Mouse (Mus musculus) kidney, postnatal 36 days (tissue): ENCODE results near the gene Olfr784.
"Not testable (repeated sequence)": the region's sequence is repeated elsewhere in the genome, so short reads cannot be mapped to it uniquely, and the experiment has no call there.

ENCODE experiments used
- DNase-seq, 2 experiments: peaks; one replicate each; pipeline ENCODE4 v3.0.0; 2021 to 2022; ENCODE audit warnings: mixed read lengths in 2 of 2

The Olfr784 gene

DNA sequence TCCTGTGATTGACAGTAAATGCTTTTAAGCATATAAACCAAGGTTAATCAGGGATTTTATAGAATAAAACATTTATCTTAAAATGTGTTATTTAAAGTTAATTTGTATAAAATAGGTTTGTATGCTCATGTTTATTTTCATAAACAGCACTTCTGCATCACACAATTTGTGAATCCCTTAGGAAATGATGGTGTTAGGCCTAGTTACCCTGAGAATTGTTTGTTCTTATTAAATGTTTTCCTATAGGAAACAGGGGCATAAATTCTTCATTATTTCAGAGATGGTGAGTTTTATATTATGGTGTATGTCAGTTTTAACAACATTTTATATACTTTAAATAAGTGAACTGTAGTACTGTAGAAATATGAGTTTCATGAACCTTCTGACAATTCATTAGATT is at the start of gene Olfr784:
Gene Olfr784, plus strand, starts transcription at position 301 of the 400 bp plus-strand sequence.
- DNase-seq, result no peak

- no peak for DNase-seq
These were observed 35.3 kb upstream of the Olfr784 start, which contains the start of gene Olfr782 for GRCm38 (mm10) chr10:129348550-129348949. Olfr782 (plus strand) TSS chr10:129348850.

GRCm38 (mm10) chr10:129352475-129352874 is 31.4 kb upstream of the Olfr784 start:
- not testable (repeated sequence) for DNase-seq

GRCm38 (mm10) chr10:129356496-129356895 is 27.4 kb upstream of the Olfr784 start:
- DNase-seq, result not testable (repeated sequence)

DNA sequence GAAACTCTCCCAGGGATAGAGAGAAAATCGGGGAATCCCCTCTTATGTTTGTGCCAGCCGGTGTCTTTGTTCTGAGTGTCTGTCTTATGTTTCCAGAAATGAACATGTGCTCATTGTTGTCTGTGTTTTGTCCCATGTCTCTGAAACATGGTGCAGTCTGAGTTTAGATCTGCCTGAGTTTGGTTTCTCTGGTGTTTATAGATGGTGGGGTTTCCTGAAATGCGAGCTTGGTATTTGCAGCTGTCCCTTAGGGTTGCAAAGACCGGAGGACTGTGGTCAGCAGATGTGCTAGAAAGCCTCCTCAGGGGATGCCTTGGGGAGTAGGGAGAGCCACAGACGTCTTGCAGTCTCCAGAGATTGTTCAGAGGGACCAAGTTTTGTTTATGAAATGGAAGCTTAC is 26.6 kb upstream of the Olfr784 start:
- DNase-seq, result no peak

GRCm38 (mm10) chr10:129374051-129374450 is 9.8 kb upstream of the Olfr784 start:
- not testable (repeated sequence) for DNase-seq

DNA sequence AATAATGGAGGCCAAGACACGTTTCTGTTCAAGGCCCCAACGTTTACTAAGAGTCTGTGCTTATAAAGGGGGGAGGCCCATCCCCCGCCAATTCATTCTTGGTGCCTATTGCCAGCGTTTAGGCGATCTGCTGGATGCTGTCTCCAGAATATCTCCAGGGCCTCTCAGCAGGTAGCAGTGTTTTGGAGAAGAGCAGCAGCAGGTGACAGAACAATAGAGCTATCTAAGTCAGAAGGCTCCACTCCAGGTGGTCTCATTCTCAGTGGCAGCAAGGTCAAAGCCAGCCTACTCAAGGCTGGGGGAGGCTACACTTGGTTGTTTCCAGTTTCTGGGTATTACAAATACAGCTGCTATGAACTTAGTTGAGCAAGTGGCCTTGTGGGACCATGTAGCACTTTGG is 17.0 kb downstream of the Olfr784 start:
- DNase-seq, result no peak

- DNase-seq, result no peak
These were observed 21.2 kb downstream of the Olfr784 start, which contains the start of gene Olfr785 for GRCm38 (mm10) chr10:129405126-129405525. Olfr785 (plus strand) TSS chr10:129405426.

DNA sequence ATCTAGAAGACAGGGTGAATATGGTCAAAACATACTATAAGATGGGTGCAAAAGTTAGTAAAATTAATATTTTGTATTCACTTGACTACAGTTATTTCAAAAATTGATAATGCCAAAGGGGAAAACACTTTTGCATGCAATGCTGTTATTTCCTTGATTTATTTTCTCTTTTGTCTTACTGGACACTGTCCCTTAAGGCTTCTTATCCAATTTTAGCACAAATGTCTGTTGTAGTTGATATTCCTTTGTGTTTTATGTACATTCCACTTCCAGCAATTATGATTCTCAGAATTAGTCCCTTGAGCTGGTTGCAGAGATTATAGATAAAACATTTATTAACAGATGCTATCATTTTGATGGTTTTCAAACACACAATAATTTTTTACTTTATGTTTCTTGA is 43.1 kb downstream of the Olfr784 start, which contains the start of gene Olfr786:
Gene Olfr786, plus strand, starts transcription at position 301 of the 400 bp plus-strand sequence.
- no peak for DNase-seq
